Mouse (Mus musculus) cerebellum, adult 2 months (tissue): Measurements from ENCODE around the gene Pum1. TPM values are rescaled to one million over a fixed set of nuclear protein-coding genes. Genes with fewer than 3 reads are reported as not detected.
"Not testable (repeated sequence)": the region's sequence is repeated elsewhere in the genome, so short reads cannot be mapped to it uniquely, and the experiment has no call there.

ENCODE experiments used
- DNase-seq, 2 experiments: peaks; one replicate each; pipeline ENCODE4 v3.0.0; 2021
- H3K27ac ChIP-seq: fragments of 200-500 bp; 2 replicates; pipeline ENCODE4 v1.5.1; 2012; ENCODE audit warnings: low read length, control low read depth, inconsistent platforms; ENCODE audit not compliant: insufficient read depth
- H3K27me3 ChIP-seq: fragments of 200-500 bp; 2 replicates; pipeline ENCODE4 v1.6.1; 2012; ENCODE audit warnings: inconsistent platforms, mild to moderate bottlenecking, low read length, moderate library complexity; ENCODE audit not compliant: control insufficient read depth, insufficient read depth
- H3K4me1 ChIP-seq: fragments of 200-500 bp; 2 replicates; pipeline ENCODE4 v1.6.1; 2011; ENCODE audit warnings: low read length; ENCODE audit not compliant: control insufficient read depth, insufficient read depth
- H3K4me3 ChIP-seq: fragments of 200-500 bp; replicated peaks from 2 replicates; pipeline ENCODE3; 2011; ENCODE audit warnings: mild to moderate bottlenecking, low read depth, low read length, control low read depth; ENCODE audit not compliant: insufficient read depth
- CTCF ChIP-seq: fragments of 200-500 bp; IDR thresholded peaks from 2 replicates; pipeline ENCODE4 v1.5.1; 2011; ENCODE audit warnings: low read depth, mild to moderate bottlenecking, control low read depth, low read length, moderate library complexity, borderline replicate concordance; ENCODE audit not compliant: insufficient read depth
- POLR2A ChIP-seq: fragments of 200-500 bp; IDR thresholded peaks from 2 replicates; pipeline ENCODE4 v1.6.1; 2011; ENCODE audit warnings: low read length, control low read depth, borderline replicate concordance; ENCODE audit not compliant: insufficient read depth
- WGBS: fragments of 180-500 bp; shearing (Covaris S2); methylation state at CpG from one replicate; pipeline ENCODE4 v1.1.7; 2018; 5-methylcytosine and 5-hydroxymethylcytosine counted together
- polyA plus RNA-seq: library from polyadenylated mRNA; depleted of rRNA; stranded (reverse); fragments of >200 nt; gene quantifications from 2 replicates; pipeline ENCODE4 v1.2.3, GENCODE M21; 2012

The Pum1 gene
- polyA plus RNA-seq, 1 experiment: 49.6 TPM

DNA sequence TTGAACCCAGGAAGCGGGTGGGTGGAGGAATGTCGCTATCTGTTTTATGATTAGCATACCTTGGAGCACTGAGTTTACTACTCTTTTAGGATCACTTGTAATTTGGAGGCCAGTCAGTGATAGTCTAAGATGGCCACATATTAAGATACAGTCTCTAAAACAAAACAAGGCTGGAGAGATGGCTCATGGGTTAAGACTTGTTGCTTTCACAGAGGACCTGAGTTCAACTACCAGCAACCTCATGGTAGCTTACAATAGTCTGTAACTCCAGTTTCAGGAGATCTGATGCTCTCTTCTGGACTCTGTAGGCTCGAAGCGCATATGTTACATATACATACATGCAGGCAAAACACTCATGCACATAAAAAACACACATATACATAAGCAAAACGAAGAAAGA is 20.7 kb upstream of the Pum1 start:
- DNase-seq: no peak
- TF ChIP-seq POLR2A (no peak), CTCF (no peak)
- WGBS: 88% methylated on average over 5 of the region's 5 CpGs

DNA sequence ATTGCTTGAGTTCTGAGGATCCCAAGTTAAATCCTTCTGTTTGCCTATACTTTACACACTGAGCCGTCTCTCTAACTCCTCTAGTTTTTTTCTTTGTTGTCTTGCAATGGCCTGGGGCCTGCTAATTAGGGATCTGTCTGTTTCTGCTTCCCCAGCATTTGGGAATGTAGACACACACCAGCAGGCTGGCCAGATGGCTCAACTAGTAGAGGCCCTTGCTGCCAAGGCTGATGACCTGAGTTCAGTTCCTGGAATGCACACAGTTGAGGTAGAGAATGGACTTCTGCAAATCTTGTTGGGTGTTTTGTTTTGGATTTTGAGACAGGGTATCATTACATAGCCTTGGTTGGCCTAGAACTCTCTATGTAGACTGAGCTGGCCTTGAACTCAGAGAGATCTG is 17.7 kb upstream of the Pum1 start:
- no peak for TF ChIP-seq CTCF
- TF ChIP-seq POLR2A: no peak
- 10% methylated on average over 1 of the region's 1 CpGs for WGBS
- H3K27me3 ChIP-seq: no peaks in the 10 kb centered on the region
- H3K4me3 ChIP-seq: no peak overlapping the region
- no peak overlapping the region for H3K27ac ChIP-seq
- DNase-seq: peak; percentile 50 to 73
- H3K4me1 ChIP-seq: no peaks in the 10 kb centered on the region

More for the DNA sequence above, 20.7 kb upstream of the Pum1 start:
- no peaks in the 10 kb centered on the region for H3K4me1 ChIP-seq
- no peak overlapping the region for H3K27ac ChIP-seq
- no peaks in the 10 kb centered on the region for H3K27me3 ChIP-seq
- H3K4me3 ChIP-seq: no peak overlapping the region

DNA sequence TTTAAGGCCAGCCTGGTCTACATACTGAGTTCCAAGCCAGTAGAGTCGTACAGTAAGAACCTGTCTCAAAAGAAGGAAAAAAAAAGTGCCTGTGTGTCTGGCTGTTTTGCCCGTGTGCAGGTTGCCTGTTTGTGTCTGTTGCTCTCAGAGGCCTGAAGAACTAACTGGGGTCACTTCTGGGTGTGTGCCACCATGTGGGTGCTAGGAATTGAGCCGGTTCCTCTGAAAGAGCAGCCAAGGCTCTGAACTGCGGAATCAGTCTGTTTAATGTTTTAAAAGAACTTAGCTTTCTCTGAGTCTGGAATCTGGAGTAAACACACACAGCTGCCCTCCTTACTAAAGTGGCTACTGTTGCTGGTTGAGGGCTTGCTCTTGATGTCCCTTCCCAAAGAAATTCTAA is 11.8 kb upstream of the Pum1 start:
- H3K27ac ChIP-seq: no peak overlapping the region
- H3K4me3 ChIP-seq: no peak overlapping the region
- H3K27me3 ChIP-seq: no peaks in the 10 kb centered on the region
- no peaks in the 10 kb centered on the region for H3K4me1 ChIP-seq
- TF ChIP-seq POLR2A (no peak), CTCF (no peak)
- 81% methylated on average over 4 of the region's 4 CpGs for WGBS
- DNase-seq: no peak

DNA sequence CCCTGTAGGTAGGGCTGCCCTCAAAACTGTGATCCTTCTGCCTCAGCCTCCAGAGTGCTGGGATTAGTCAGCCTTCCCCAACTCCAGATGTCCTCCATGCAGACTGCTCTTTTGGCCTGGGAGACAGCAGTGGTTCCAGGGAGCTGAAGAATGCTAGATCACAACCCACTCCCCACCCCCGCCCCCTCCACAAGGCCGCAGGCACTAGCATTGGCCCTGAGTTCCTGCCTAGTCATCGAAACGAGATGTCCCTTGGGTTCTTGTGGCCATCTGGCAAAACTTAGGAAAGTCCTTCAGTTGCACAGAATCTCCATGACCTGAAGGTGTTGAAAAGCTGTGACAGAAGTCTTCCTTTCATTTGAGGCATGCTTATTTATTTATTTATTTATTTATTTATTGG is 10.6 kb upstream of the Pum1 start:
- H3K4me3 ChIP-seq: no peak overlapping the region
- H3K4me1 ChIP-seq: no peaks in the 10 kb centered on the region
- no peak for DNase-seq
- TF ChIP-seq CTCF (no peak), POLR2A (no peak)
- WGBS: 40% methylated on average over 4 of the region's 4 CpGs
- H3K27me3 ChIP-seq: no peaks in the 10 kb centered on the region
- H3K27ac ChIP-seq: no peak overlapping the region

DNA sequence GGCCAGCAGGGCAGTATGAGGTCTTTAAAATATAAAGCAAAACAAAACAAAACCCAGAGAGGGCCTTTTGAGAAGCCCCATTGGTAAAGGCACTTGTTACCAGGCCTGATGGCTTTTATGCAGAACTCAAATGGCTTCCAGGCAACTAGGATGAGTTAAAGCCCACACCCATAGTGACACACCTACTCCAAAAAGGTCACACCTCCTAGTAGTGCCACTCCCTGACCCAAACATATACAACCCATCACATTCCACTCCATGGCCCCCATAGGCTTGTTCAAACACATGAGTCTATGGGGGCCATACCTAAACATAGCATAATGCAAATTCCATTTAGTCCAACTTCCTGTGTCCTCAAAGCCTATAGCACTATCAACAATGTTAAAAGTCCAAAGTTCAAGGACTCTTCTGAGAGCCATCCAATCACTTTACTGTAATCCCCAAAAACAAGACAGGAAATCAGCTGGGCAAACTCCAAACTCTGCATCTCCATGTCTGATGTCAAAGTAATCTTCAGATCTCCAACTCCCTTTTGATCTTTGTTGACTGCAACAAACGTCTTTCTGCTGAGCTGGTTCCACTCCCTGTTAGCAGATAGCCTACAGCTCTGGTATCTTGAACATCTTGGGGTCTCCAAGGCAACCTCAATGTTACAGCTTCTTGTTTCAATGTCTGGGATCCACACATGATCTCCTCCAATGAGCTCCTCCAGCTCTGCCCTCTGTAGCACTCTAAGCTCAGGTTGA is 5.1 kb upstream of the Pum1 start:
- 47% methylated on average over 1 of the region's 1 CpGs for WGBS
- DNase-seq: no peak
- TF ChIP-seq POLR2A (no peak), CTCF (no peak)
- H3K27ac ChIP-seq: no peak overlapping the region
- no peaks in the 10 kb centered on the region for H3K27me3 ChIP-seq
- no peaks in the 10 kb centered on the region for H3K4me1 ChIP-seq
- H3K4me3 ChIP-seq: no peak overlapping the region

DNA sequence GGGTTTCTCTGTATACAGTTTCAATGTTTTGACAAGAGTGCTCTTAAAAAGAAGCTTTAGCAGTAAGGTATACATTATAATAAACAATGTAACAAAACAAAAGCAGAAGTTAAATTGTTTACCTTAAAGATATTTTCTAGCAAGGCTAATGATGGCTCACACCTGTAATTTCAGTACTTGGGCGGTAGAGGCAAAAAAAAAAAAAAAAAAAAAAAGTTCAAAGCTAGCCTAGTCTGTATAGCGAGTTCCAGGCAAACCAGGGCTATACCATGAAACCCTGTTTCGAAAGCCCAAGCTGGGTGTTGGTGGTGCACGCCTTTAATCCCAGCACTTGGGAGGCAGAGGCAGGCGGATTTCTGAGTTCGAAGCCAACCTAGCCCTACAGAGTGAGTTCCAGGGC is 3.7 kb upstream of the Pum1 start:
- no peak overlapping the region for H3K4me3 ChIP-seq
- H3K27me3 ChIP-seq: no peaks in the 10 kb centered on the region
- H3K4me1 ChIP-seq: no peaks in the 10 kb centered on the region; the same call in 1 of the 2 replicates
- H3K27ac ChIP-seq: no peak overlapping the region
- WGBS: 94% methylated on average over 6 of the region's 6 CpGs
- no peak for DNase-seq
- TF ChIP-seq POLR2A (no peak), CTCF (no peak)

DNA sequence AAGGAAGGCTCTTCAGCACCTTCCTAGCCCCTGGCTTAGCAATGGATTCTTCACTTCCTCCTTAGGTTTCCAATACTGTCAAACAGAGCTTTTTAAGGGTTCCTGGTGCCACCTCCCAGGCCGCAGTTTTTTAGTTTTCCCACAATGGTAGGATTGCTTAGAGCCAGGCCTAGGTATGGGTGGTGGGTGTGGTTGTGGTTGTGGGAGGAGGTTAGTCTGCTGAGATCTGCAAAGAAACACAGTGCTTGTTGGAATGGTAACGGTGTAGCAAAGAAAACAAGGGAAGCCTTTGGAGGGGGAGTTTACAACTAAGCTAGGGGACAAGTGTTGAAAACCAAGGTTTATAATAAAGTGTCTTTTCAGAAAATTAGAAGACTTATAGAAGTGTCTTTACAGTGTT is 3.0 kb upstream of the Pum1 start:
- DNase-seq: no peak
- Histone ChIP-seq H3K27ac (no peak overlapping the region), H3K4me1 (no peaks in the 10 kb centered on the region; the same call in 1 of the 2 replicates), H3K4me3 (no peak overlapping the region), H3K27me3 (no peaks in the 10 kb centered on the region)
- no peak for TF ChIP-seq CTCF
- TF ChIP-seq POLR2A: no peak
- WGBS: 92% methylated on average over 2 of the region's 2 CpGs

DNA sequence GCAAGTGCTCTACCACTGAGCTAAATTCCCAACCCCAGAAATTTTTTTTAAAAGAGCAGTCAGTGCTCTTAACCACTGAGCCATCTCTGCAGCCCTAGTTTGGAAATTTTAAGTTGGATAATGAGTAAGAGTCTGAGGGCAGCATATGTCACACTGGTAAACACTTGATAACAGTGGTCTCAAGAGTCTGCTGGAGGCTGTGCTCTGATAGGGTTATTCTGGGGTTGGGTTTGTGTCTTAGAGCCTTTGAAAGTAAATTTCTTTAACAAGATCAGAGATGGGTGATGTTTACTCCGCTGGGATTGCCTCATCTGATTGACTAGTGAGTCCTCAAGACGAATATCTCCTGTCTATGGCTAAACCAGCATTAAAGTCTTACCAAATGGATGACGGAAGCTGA is 2.0 kb upstream of the Pum1 start:
- Histone ChIP-seq H3K27me3 (no peaks in the 10 kb centered on the region), H3K27ac (no peak overlapping the region), H3K4me3 (no peak overlapping the region), H3K4me1 (no peaks in the 10 kb centered on the region; the same call in none of the 2 replicates)
- DNase-seq: no peak
- TF ChIP-seq POLR2A: no peak
- no peak for TF ChIP-seq CTCF
- 97% methylated on average over 3 of the region's 3 CpGs for WGBS

DNA sequence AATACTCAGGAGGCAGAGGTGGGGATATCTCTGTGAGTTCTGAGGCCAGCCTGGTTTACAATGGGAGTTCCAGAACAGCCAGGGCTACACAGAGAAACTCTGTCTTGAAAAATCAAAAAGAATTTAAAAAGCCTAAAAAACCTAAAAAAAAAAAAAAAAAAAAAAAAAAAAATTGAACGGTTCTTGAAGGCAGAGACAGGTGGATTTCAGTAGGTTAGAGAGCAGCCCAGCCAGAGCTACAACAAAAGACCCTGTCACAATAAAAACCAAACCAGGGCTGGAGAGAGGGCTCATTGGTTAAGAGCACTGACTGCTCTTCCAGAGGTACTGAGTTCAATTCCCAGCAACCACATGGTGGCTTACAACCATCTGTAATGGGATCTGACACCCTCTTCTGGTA is 816 bp upstream of the Pum1 start:
- DNase-seq, H3K4me1 ChIP-seq, H3K4me3 ChIP-seq, H3K27me3 ChIP-seq, H3K27ac ChIP-seq: not testable (repeated sequence)
- WGBS: 79% methylated on average over 1 of the region's 1 CpGs
